Mouse (Mus musculus): Measurements from ENCODE around the gene Gpx8.

- TF ChIP-seq HCFC1 (IDR thresholded peaks at IDR 0.05; ENCODE audit: borderline replicate concordance, insufficient read depth, low read length) (no peak), CHD2 (IDR thresholded peaks at IDR 0.05; ENCODE audit: low read depth, low read length) (no peak)
Observed at GRCm38 (mm10) chr13:112994191-112994590, 52.0 kb downstream of the Gpx8 start.

All from ES-E14 (cell line).